Mouse (Mus musculus): ENCODE measurements around the gene Cdh13.

Gene Cdh13

DNA sequence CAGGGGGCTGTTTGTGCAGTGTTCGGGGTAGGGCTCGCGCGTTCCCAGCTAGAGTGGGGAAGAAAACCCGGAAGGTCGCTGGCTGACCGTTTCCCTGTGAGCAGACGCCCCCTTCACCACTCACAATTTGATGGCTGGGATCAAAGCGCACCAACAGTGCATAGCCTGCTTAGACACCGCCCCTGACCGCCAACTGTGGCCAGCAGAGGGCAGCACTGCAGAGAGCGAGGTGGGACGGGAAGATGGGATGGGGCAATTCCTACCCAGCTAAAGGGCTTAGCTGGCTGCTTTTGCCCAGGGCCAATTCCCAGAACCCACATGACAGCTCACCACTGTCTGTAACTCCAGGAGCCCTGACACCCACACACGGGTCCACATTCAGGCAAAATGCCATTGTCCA, 1075.3 kb downstream of the Cdh13 start:
- DNase-seq (ENCODE audit: low read depth): no peak

DNA sequence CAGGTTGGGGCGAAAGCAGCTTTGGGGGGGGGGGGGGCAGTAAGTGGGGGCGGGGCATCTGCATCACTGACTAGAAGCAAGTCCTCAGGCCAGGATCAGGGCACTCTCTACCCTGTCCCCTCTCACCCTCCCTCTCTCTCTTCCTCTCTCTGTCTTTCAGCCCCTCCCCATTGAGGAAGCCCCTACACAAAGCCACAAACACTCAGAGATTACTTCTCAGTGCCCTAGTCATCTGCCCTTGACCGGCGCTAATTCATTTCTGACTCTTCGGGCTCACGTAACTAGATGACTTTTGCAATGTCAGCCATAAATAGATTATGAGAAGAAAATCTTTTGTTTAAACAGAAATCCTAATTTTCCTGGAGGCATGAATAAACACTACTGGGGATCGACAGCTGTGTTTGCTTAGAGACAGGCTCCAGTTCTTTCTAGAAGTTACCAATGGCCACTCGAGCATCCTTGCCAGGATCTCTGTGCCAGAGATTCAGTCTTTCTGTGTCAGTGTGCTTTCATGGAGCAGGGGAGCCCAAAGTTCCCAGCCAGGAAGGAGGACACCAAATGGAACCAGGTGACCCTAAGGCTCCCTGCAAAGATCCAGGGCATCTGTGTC, 1077.3 kb downstream of the Cdh13 start:
- DNase-seq (ENCODE audit: low read depth): no peak

All from fibroblast of lung, adult 2 months (primary cell).